Mouse (Mus musculus): ENCODE results near the gene Xxylt1. TPM values are rescaled to one million over a fixed set of nuclear protein-coding genes. Genes with fewer than 3 reads are reported as not detected.
A peak's percentile ranks its signal among the peaks of the same experiment; 100 is the strongest.

The Xxylt1 gene
- polyA plus RNA-seq, 1 experiment from 2014 or later, result 25.8 TPM

- H3K36me3 ChIP-seq, result no peaks in the 10 kb centered on the region
- ATAC-seq (ENCODE audit: insufficient number of reproducible peaks, insufficient read depth, low FRiP score, low TSS enrichment), result no peak
- H3K9ac ChIP-seq, result no peak overlapping the region
- H3K4me1 ChIP-seq, result peaks cover 24% of the 10 kb centered on the region
- H3K4me3 ChIP-seq, result no peak overlapping the region
- peak overlapping the region; percentile 76; the same call in 1 of the 2 replicates for H3K27ac ChIP-seq
- 88% methylated on average over 13 of the region's 13 CpGs for WGBS
- H3K4me2 ChIP-seq (replicated peaks), result no peak overlapping the region
- H3K27me3 ChIP-seq, result no peaks in the 10 kb centered on the region
- H3K9me3 ChIP-seq, result no peaks in the 10 kb centered on the region
Observed at GRCm38 (mm10) chr16:31060714-31061113, 20.5 kb downstream of the Xxylt1 start.

- 96% methylated on average over 3 of the region's 3 CpGs for WGBS
Observed at GRCm38 (mm10) chr16:31060226-31060625, 21.0 kb downstream of the Xxylt1 start.

GRCm38 (mm10) chr16:31059730-31060129, 21.5 kb downstream of the Xxylt1 start:
- Histone ChIP-seq H3K9ac (no peak overlapping the region), H3K27me3 (no peaks in the 10 kb centered on the region), H3K4me2 (replicated peaks) (no peak overlapping the region), H3K4me3 (no peak overlapping the region), H3K27ac (no peak overlapping the region), H3K36me3 (no peaks in the 10 kb centered on the region), H3K4me1 (peaks cover 24% of the 10 kb centered on the region), H3K9me3 (no peaks in the 10 kb centered on the region)
- WGBS, result 82% methylated on average over 4 of the region's 4 CpGs
- ATAC-seq (ENCODE audit: insufficient number of reproducible peaks, insufficient read depth, low FRiP score, low TSS enrichment), result no peak

More at GRCm38 (mm10) chr16:31060226-31060625, 21.0 kb downstream of the Xxylt1 start:
- ATAC-seq (ENCODE audit: insufficient number of reproducible peaks, insufficient read depth, low FRiP score, low TSS enrichment), result no peak
- no peak overlapping the region for H3K4me2 ChIP-seq (replicated peaks)
- H3K27ac ChIP-seq, result no peak overlapping the region
- no peaks in the 10 kb centered on the region for H3K36me3 ChIP-seq
- no peaks in the 10 kb centered on the region for H3K27me3 ChIP-seq
- H3K4me1 ChIP-seq, result peaks cover 24% of the 10 kb centered on the region
- H3K4me3 ChIP-seq, result no peak overlapping the region
- H3K9me3 ChIP-seq, result no peaks in the 10 kb centered on the region
- no peak overlapping the region for H3K9ac ChIP-seq

- H3K9me3 ChIP-seq, result no peaks in the 10 kb centered on the region
- H3K4me2 ChIP-seq (replicated peaks), result no peak overlapping the region
- H3K27ac ChIP-seq, result no peak overlapping the region
- no peak overlapping the region for H3K4me3 ChIP-seq
- no peaks in the 10 kb centered on the region for H3K27me3 ChIP-seq
- peaks cover 4% of the 10 kb centered on the region; the same call in 1 of the 2 replicates for H3K4me1 ChIP-seq
- ATAC-seq (ENCODE audit: insufficient number of reproducible peaks, insufficient read depth, low FRiP score, low TSS enrichment), result no peak
- 76% methylated on average over 6 of the region's 6 CpGs for WGBS
- H3K9ac ChIP-seq, result no peak overlapping the region
- H3K36me3 ChIP-seq, result no peaks in the 10 kb centered on the region
Observed at GRCm38 (mm10) chr16:31052812-31053211, 28.4 kb downstream of the Xxylt1 start.

- 73% methylated on average over 7 of the region's 7 CpGs for WGBS
- Histone ChIP-seq H3K4me3 (no peak overlapping the region), H3K9me3 (no peaks in the 10 kb centered on the region), H3K4me1 (peaks cover 8% of the 10 kb centered on the region; the same call in 1 of the 2 replicates), H3K27ac (no peak overlapping the region), H3K36me3 (no peaks in the 10 kb centered on the region), H3K27me3 (no peaks in the 10 kb centered on the region), H3K4me2 (replicated peaks) (no peak overlapping the region), H3K9ac (no peak overlapping the region)
- ATAC-seq (ENCODE audit: insufficient number of reproducible peaks, insufficient read depth, low FRiP score, low TSS enrichment), result no peak
Observed at GRCm38 (mm10) chr16:31052177-31052726, 29.0 kb downstream of the Xxylt1 start.

- no peak overlapping the region for H3K4me2 ChIP-seq (replicated peaks)
- H3K36me3 ChIP-seq, result no peaks in the 10 kb centered on the region
- peaks cover 5% of the 10 kb centered on the region; the same call in 1 of the 2 replicates for H3K4me1 ChIP-seq
- no peak overlapping the region for H3K4me3 ChIP-seq
- no peak overlapping the region for H3K9ac ChIP-seq
- no peak for ATAC-seq (ENCODE audit: insufficient number of reproducible peaks, insufficient read depth, low FRiP score, low TSS enrichment)
- no peak overlapping the region for H3K27ac ChIP-seq
- no peaks in the 10 kb centered on the region for H3K9me3 ChIP-seq
- H3K27me3 ChIP-seq, result no peaks in the 10 kb centered on the region
- WGBS, result 83% methylated on average over 7 of the region's 7 CpGs
Observed at GRCm38 (mm10) chr16:31050701-31051100, 30.5 kb downstream of the Xxylt1 start.

GRCm38 (mm10) chr16:31048194-31048593, 33.0 kb downstream of the Xxylt1 start:
- H3K4me2 ChIP-seq (replicated peaks), result no peak overlapping the region
- 79% methylated on average over 6 of the region's 6 CpGs for WGBS
- H3K4me3 ChIP-seq, result no peak overlapping the region
- ATAC-seq (ENCODE audit: insufficient number of reproducible peaks, insufficient read depth, low FRiP score, low TSS enrichment), result no peak
- H3K27me3 ChIP-seq, result no peaks in the 10 kb centered on the region
- H3K9ac ChIP-seq, result no peak overlapping the region
- no peaks in the 10 kb centered on the region for H3K9me3 ChIP-seq
- peaks cover 5% of the 10 kb centered on the region; the same call in 1 of the 2 replicates for H3K4me1 ChIP-seq
- no peaks in the 10 kb centered on the region for H3K36me3 ChIP-seq
- no peak overlapping the region for H3K27ac ChIP-seq

GRCm38 (mm10) chr16:31047186-31047898, 33.9 kb downstream of the Xxylt1 start:
- no peak overlapping the region for H3K4me3 ChIP-seq
- no peaks in the 10 kb centered on the region for H3K9me3 ChIP-seq
- H3K4me1 ChIP-seq, result peaks cover 5% of the 10 kb centered on the region; the same call in 1 of the 2 replicates
- H3K9ac ChIP-seq, result no peak overlapping the region
- no peak overlapping the region for H3K27ac ChIP-seq
- H3K27me3 ChIP-seq, result no peaks in the 10 kb centered on the region
- no peak overlapping the region for H3K4me2 ChIP-seq (replicated peaks)
- no peak for ATAC-seq (ENCODE audit: insufficient number of reproducible peaks, insufficient read depth, low FRiP score, low TSS enrichment)
- WGBS, result 79% methylated on average over 10 of the region's 10 CpGs
- no peaks in the 10 kb centered on the region for H3K36me3 ChIP-seq

- ATAC-seq (ENCODE audit: insufficient number of reproducible peaks, insufficient read depth, low FRiP score, low TSS enrichment), result no peak
- 67% methylated on average over 14 of the region's 14 CpGs for WGBS
- H3K27ac ChIP-seq, result no peak overlapping the region
Observed at GRCm38 (mm10) chr16:31046217-31046659, 35.0 kb downstream of the Xxylt1 start.

GRCm38 (mm10) chr16:31045211-31045610, 36.0 kb downstream of the Xxylt1 start:
- H3K27me3 ChIP-seq, result no peaks in the 10 kb centered on the region
- no peak overlapping the region for H3K27ac ChIP-seq
- H3K36me3 ChIP-seq, result no peaks in the 10 kb centered on the region
- H3K4me1 ChIP-seq, result peaks cover 5% of the 10 kb centered on the region; the same call in 1 of the 2 replicates
- H3K9ac ChIP-seq, result no peak overlapping the region
- H3K4me2 ChIP-seq (replicated peaks), result no peak overlapping the region
- no peak overlapping the region for H3K4me3 ChIP-seq
- H3K9me3 ChIP-seq, result no peaks in the 10 kb centered on the region
- WGBS, result 79% methylated on average over 5 of the region's 5 CpGs
- ATAC-seq (ENCODE audit: insufficient number of reproducible peaks, insufficient read depth, low FRiP score, low TSS enrichment), result no peak

More at GRCm38 (mm10) chr16:31046217-31046659, 35.0 kb downstream of the Xxylt1 start:
- Histone ChIP-seq H3K4me3 (no peak overlapping the region), H3K9ac (no peak overlapping the region), H3K4me1 (peaks cover 5% of the 10 kb centered on the region; the same call in 1 of the 2 replicates), H3K36me3 (no peaks in the 10 kb centered on the region), H3K4me2 (replicated peaks) (no peak overlapping the region), H3K9me3 (no peaks in the 10 kb centered on the region), H3K27me3 (no peaks in the 10 kb centered on the region)

- Histone ChIP-seq H3K36me3 (no peaks in the 10 kb centered on the region), H3K9ac (no peak overlapping the region), H3K27me3 (no peaks in the 10 kb centered on the region), H3K4me1 (peaks cover 8% of the 10 kb centered on the region; the same call in 1 of the 2 replicates), H3K9me3 (no peaks in the 10 kb centered on the region), H3K4me3 (no peak overlapping the region), H3K27ac (no peak overlapping the region), H3K4me2 (replicated peaks) (no peak overlapping the region)
- WGBS, result 87% methylated on average over 5 of the region's 5 CpGs
- no peak for ATAC-seq (ENCODE audit: insufficient number of reproducible peaks, insufficient read depth, low FRiP score, low TSS enrichment)
Observed at GRCm38 (mm10) chr16:31043136-31043535, 38.1 kb downstream of the Xxylt1 start.

- no peak for ATAC-seq (ENCODE audit: insufficient number of reproducible peaks, insufficient read depth, low FRiP score, low TSS enrichment)
- H3K4me1 ChIP-seq, result peaks cover 4% of the 10 kb centered on the region; the same call in 1 of the 2 replicates
- H3K9ac ChIP-seq, result no peak overlapping the region
- no peaks in the 10 kb centered on the region for H3K27me3 ChIP-seq
- no peak overlapping the region for H3K4me2 ChIP-seq (replicated peaks)
- WGBS, result 98% methylated on average over 2 of the region's 2 CpGs
- no peaks in the 10 kb centered on the region for H3K9me3 ChIP-seq
- no peaks in the 10 kb centered on the region for H3K36me3 ChIP-seq
- H3K27ac ChIP-seq, result no peak overlapping the region
- H3K4me3 ChIP-seq, result no peak overlapping the region
Observed at GRCm38 (mm10) chr16:31041566-31041965, 39.7 kb downstream of the Xxylt1 start.

Data from embryonic facial prominence, embryonic 12.5 days (tissue).